Mouse (Mus musculus) lung, postnatal 25 days (tissue): ENCODE data around the gene Macc1.

Source experiments
- DNase-seq: peaks from one replicate; pipeline ENCODE4 v3.0.0; 2022; ENCODE audit warnings: low spot score

Gene Macc1

GRCm38 (mm10) chr12:119483922-119484631 is 170.0 kb downstream of the Macc1 start:
- peak; percentile 5 for DNase-seq

GRCm38 (mm10) chr12:119511145-119511544 is 197.1 kb downstream of the Macc1 start:
- DNase-seq = no peak
